Comparison of ENCODE assay signal across 8 mouse cellular contexts in the genomic region with DNA sequence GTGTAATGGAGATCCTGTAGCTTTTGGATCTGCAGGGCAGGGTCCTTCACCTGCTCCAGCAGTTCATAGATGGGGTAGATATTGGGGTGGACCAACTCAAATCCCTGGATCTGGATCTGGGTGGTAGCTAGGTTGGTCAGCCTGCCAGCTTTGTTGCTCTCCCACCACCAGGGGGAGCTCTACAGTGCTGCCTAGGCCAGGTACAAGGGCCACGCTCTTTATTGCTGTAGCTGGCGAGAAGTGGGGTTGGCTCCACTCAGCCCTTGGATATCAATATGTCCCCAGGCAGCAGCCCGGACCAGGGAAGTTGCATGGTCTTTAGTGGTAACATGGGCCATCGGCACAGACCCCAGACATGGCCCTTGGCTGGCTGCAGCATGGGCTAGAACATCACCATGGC. TPM values are rescaled to one million over a fixed set of nuclear protein-coding genes. Genes with fewer than 3 reads are reported as not detected.
DNase-seq lines count a peak whose midpoint lies in the region; ATAC-seq and TF ChIP-seq lines count a peak whose summit lies in the region.

No protein-coding gene starts in this region.

- ATAC-seq in lung, postnatal 0 days: no peak

- WGBS in lung, postnatal 0 days: 88% methylated on average over 4 of the region's 4 CpGs

- no peaks in the 10 kb centered on the region for H3K9me3 ChIP-seq in lung, postnatal 0 days (ENCODE audit: low read length)

- no peaks in the 10 kb centered on the region for H3K27me3 ChIP-seq in lung, postnatal 0 days (replicated peaks; ENCODE audit: insufficient read depth, low read length)

- no peak overlapping the region for H3K4me3 ChIP-seq in lung, postnatal 0 days (ENCODE audit: low read depth, low read length)

- DNase-seq in embryo, embryonic 10 days (ENCODE audit: low spot score): peak; percentile 47
- no peak for DNase-seq in embryo, embryonic 9.5 days (ENCODE audit: extremely low spot score)
- DNase-seq in ovary, postnatal 36 days (ENCODE audit: low spot score): peak; percentile 24
- DNase-seq in ovary, postnatal 14 days (ENCODE audit: low spot score): no peak
- peak; percentile 65 to 66 for DNase-seq in cerebellum, postnatal 10 days
- peak; percentile 26 for DNase-seq in lung, postnatal 0 days (ENCODE audit: low spot score)
- peak; percentile 45 for DNase-seq in thymus, postnatal 25 days
- DNase-seq in urinary bladder, adult 2 months (ENCODE audit: low spot score): no peak

- no peaks in the 10 kb centered on the region for H3K4me1 ChIP-seq in lung, postnatal 0 days (ENCODE audit: insufficient read depth, low read depth, low read length)

- TF ChIP-seq CTCF in lung, postnatal 0 days (IDR thresholded peaks at IDR 0.05): peak; percentile 78

- H3K36me3 ChIP-seq in lung, postnatal 0 days (ENCODE audit: insufficient read depth, low read length): no peaks in the 10 kb centered on the region

- no peak overlapping the region for H3K27ac ChIP-seq in lung, postnatal 0 days (ENCODE audit: low read length)

- no peak for TF ChIP-seq EP300 in lung, postnatal 0 days (IDR thresholded peaks at IDR 0.05)

- no peak overlapping the region for H3K4me2 ChIP-seq in lung, postnatal 0 days (replicated peaks; ENCODE audit: low read depth, low read length)

- H3K9ac ChIP-seq in lung, postnatal 0 days (replicated peaks; ENCODE audit: low read depth): no peak overlapping the region

RNA-seq across cellular contexts. Expression of a gene that starts 15.6 kb away (rescaled TPM):
- polyA plus RNA-seq in lung, postnatal 0 days (2015; fragmentation: Nextera tagmentation; extraction: Ambion mirVana): 4.4 and 5.0 TPM in 2 replicates
- 1.9 and 2.8 TPM in 2 replicates for polyA plus RNA-seq in urinary bladder, adult 2 months (2012; rRNA removed)

Comparison
In these comparisons a context has a peak if more than half of its experiments do, and no peak if none do; other contexts are left out.
1. DNase-seq: peak in embryo, embryonic 10 days (single experiment), ovary, postnatal 36 days (single experiment), cerebellum, postnatal 10 days (2 of 2), lung, postnatal 0 days (single experiment) and thymus, postnatal 25 days (single experiment); none in embryo, embryonic 9.5 days (single experiment), ovary, postnatal 14 days (single experiment) and urinary bladder, adult 2 months (single experiment).